Mouse (Mus musculus) cortical plate, adult 2 months (tissue): ENCODE data around the gene Spata6.

Source experiments
- CTCF ChIP-seq: fragments of 200-500 bp; IDR thresholded peaks from 2 replicates; pipeline ENCODE4 v1.5.1; 2011; ENCODE audit warnings: mild to moderate bottlenecking, control low read depth, low read length; ENCODE audit not compliant: insufficient read depth; ENCODE audit errors: extremely low read depth
- POLR2A ChIP-seq: fragments of 200-500 bp; IDR thresholded peaks from 2 replicates; pipeline ENCODE4 v1.6.1; 2011; ENCODE audit warnings: mild to moderate bottlenecking, low read length, control low read depth; ENCODE audit not compliant: insufficient read depth; ENCODE audit errors: extremely low read depth

GRCm38 (mm10) chr4:111685951-111686350, 33.8 kb upstream of the Spata6 start:
- TF ChIP-seq CTCF (no peak), POLR2A (no peak)
